Mouse (Mus musculus) gonadal fat pad, adult 2 months (tissue): Measurements from ENCODE around the gene Cdk4. TPM values are rescaled to one million over a fixed set of nuclear protein-coding genes. Genes with fewer than 3 reads are reported as not detected.

Experiments used
- DNase-seq: peaks from one replicate; pipeline ENCODE4 v3.0.0-alpha.2; 2012; ENCODE audit warnings: low read depth
- polyA plus RNA-seq: library from polyadenylated mRNA; depleted of rRNA; stranded (reverse); fragments of >200 nt; gene quantifications from 2 replicates; pipeline ENCODE4 v1.2.3, GENCODE M21; 2012

Cdk4 gene
- polyA plus RNA-seq, 1 experiment = 205 TPM

DNA sequence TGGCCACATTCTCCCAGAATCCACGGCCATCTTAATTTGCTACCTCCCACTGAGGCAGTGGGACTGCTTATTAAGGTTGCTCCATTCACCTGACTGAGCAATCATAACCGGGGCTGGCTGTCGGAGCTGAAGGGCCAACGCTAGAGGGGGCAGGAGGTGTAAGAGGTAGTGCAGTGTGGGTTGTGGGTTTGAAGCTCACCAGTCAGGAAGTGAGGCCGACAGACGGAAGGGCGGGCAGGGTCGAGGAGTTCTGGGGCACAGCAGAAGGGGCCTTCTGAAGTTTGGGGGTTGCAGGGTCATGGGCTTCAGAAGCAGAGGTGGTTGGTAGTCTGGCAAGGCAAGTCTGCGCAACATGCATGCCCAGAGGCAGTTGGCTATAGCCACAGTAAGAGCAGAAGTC, 11.7 kb downstream of the Cdk4 start, which contains the start of gene Agap2:
Gene Agap2 (plus strand): TSS at position 205 of the 400 bp plus-strand sequence.
- DNase-seq = no peak

DNA sequence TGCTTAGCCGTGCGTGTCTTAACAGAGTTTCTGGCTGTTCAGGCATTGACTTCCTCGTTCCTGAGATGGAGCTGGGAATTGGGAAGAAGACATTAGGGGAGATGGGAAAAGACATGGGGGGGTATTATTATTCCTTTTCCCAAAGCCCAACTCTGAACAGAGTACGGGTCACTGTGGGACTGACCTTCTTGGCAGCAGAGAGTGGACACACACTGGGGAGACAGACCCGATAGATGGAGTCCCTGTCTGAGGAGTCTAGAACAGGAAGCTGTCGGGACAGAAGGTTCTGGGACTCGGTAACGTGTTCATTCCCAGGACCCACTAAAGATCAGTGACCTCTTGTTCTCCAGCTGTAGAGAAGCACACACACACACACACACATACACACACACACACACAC, 12.3 kb downstream of the Cdk4 start:
- no peak for DNase-seq

DNA sequence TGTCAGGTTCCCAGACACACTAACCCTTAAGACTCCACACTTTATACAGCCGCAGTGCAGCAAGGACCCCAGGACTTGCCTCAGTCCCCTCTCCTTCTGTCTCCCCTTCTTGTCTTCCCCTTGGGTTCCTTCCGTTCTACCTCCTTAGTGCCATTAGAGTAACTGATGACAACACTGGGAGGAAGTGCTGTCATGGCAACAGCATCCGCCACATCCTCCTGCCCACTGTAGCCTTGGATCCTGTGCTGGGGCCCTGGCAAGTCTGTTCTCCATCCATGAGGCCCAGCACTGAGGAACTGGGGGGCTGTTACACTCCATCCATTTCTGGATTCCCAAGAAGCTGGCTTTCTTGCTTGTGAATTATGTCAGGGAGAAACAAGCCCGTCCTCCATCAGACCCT, 12.7 kb downstream of the Cdk4 start:
- no peak for DNase-seq

DNA sequence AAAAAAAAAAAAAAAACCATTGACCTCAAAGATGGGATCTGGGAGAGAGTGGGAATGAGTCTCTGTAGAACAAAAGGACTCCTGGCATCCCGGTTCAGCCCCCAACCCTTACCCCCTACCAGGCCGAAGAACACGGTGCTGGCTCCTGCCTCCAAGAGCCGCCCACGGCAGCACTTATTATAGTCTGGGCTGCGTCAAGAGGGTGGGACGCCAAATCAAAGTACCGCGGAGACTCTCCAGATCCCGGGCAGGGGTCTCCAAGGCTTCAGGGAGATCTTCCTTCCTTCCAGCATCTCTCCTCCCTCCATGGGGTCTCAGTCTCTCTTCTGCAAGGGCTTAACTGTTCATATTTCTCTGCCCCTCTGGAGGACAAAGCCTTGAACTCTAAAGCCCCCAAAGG, 14.2 kb downstream of the Cdk4 start:
- DNase-seq = no peak

DNA sequence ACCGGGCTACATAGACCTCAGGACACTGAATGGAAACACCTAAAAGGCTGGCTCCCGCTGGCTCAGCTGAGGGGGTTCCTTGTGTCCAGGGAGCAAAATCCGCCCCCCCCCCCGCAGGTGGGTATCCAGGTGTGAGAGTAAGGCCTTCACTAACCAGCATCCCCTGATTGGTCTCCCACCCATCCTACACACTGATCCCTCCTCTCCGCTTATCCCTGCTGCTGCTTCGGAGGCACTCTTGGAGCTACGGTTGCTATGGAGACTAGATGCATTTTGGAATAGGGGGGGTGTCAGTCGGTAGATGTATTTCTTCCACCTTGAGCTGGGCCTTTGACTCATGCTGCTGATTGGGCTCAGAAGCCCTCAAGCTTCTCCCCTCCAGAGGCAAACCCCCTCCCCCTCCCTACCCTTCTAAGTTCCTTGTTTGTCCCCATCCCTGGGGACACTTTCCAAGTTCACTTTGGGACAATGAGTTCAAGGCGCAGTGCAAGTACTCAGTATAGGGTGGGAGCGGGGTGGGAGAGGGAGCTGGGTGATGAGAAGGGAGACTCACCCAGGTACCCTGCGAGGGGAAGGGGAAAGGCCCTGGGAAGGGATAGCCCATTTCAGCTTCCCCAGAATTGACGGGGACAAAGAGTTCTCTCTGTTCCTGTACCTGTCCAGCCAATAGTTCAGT, 14.8 kb downstream of the Cdk4 start:
- no peak for DNase-seq

DNA sequence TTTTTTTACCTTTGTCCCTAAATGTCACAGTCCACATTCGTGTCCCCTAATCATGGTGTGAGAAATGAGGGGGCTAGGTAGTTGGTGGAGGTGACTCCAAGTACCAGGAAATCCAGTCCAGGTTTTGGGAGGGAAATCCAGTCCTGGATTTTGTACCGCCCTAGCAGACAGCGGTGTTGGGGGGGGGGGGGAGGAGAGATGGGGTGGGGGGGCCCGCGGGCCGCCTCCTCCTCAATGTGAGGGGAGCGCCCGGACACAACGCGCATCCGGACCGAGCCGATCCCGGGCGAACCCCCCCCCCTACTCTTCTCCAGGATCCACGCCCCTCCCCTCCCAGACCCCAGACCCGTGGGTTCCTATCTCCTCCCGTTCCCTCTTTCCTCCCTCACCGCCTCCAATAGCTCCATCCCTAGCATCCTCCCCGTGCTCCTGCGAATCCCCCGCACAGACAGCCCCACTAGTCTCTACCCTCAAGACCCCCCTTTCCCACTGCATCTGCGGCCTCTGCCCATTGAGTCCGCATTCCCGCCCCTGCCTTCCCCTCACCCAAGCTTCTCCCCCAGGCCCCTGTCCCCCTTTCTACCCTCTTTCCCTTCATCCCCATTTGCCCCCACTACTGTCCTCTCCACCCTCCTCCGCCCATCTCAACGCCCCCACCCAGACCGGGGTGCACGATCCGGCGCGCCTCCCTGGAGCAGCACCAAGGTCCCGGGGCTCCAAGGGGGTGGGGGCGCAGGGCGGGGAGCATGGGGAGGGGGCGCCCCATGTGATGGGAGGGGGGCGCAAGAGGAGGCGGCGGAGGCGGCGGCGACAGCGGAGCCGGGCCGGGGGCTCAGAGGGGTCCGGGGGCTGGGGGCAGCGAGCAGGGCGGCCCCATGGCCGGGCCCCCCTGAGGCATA, 15.6 kb downstream of the Cdk4 start:
- no peak for DNase-seq

DNA sequence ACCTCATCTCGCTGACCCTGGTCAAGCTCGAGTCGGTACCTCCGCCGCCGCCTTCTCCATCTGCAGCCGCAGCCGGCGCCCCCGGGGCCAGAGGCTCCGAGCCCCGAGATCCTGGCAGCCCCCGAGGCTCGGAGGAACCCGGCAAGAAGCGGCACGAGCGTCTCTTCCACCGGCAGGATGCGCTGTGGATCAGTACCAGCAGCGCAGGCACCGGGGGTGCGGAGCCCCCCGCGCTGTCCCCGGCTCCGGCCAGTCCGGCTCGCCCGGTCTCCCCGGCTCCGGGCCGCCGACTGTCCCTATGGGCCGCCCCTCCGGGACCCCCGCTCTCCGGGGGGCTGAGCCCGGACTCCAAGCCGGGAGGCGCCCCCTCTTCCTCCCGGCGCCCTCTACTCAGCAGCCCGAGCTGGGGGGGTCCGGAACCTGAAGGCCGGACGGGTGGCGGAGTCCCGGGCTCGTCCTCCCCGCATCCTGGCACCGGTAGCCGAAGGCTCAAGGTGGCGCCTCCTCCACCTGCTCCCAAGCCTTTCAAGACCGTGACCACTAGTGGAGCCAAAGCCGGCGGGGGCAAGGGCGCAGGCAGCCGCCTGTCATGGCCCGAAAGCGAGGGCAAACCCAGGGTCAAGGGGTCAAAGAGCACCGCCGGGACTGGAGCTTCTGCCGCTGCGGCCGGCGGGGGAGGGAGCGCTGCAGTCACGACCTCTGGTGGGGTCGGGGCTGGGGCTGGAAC, 16.5 kb downstream of the Cdk4 start:
- DNase-seq = no peak

DNA sequence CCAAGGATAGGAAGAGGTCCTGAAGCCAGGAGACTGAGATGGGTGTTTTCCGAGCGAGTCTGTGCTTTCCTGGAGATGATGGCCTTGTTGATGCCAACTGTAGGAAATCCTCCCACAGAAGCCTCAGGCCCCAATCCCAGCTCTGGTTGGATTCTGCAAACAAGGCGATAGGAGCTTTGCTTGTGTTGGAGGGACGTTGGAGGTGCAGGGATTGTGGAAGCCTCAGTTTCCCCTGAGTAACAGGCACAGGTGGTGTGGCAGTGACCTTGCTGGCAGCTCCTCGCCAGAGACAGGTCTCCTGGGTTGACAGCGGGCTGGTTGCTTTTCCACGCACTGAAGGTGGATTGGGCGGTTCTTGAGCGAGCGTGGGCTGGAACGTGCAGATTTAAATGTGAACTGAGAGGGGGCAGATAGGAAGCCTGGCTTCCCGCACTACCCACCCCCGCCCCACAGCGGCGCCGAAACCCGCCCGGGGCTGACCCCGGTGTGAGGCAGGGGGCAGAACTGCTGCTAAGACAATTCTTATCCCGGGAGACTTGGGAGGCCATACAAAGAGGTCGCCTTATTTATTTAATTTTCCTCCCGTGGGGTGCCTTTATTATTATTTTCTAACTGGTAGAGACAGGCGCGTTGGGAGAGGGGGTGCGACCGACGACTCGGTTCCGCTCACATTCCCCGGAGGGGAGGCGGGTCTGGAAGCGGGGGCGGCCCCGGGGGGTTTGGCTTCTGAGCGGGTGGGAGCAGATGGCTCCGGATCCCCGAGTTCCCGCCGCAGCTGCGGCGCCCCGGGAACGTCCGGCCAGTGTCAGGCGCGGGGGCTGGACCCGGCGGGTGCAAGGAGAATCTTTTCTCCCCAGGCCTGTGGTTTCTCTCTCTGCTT, 17.8 kb downstream of the Cdk4 start:
- no peak for DNase-seq

DNA sequence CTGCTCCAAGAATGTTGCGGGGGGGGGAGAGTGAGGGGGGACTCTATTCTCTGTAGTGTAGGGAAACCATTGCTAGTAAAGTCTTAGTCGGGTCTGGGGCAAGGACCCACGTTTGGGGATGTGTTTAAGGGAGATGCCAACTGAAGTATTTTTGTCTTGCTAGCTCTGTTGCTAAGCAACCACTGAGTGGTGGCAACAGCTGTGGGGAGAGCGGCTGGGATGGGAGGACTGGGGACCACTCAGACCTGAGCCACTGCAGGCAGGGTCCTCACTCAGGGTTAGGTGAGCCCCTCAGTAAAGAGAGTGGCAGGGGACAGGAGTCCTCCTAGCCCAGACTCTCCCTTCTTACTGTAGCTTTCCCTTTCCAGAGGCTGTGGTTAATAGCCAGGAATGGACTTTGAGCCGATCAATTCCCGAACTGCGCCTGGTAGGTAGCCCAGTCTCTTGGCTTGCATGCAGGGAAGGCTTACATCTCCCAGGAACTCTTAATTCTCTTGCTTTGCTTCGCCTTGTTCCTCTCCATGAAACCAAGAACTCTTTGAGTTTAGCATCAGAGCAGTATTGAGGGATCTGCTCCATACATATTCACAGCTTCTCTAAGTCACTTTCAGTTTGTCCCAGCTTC, 18.8 kb downstream of the Cdk4 start:
- no peak for DNase-seq

DNA sequence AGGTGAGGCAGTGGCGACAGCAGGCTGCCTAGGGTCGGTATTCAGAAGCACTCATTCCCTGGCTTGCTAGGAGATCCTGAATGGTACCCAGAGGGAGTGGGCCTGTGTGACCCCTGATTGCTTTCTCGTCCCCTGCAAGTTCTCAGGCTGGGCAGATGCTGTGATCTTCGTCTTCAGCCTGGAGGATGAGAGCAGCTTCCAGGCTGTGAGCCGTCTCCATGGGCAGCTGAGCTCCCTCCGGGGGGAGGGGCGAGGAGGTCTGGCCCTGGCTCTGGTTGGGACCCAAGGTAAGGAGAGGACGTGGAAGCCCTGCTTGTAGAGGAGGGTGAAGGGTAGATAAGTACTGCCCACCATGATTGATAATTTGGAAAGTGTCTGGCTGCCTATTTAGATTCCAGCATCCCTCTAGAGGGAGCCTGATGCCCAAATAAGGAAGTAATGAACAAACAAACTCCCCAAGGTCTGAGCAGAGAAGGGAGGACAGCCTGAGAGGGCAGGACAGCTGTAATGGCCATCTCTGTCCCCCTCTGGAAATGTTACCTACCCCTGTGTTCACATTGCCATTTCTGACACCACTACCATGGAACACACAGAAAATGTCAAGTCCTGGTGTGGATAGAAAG, 20.1 kb downstream of the Cdk4 start:
- no peak for DNase-seq

DNA sequence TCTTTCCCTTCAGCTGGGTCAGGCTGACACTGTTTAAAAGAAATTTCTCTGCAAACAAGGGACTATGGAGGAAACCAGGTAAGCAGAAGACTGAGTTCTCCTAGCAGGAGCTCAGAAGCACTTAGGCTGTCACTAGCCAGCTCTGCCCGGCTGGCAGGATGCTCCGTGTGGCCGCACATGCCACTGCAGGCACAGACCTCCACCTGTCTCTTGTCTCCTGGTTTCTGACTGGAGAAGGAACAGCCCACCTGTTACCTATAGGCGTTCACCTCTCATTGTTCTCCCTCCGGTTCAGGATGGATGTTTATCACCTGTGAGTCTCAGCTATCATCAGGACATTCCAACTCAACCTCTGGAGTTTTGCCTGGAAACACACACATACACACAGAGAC, 20.6 kb downstream of the Cdk4 start:
- DNase-seq = no peak

DNA sequence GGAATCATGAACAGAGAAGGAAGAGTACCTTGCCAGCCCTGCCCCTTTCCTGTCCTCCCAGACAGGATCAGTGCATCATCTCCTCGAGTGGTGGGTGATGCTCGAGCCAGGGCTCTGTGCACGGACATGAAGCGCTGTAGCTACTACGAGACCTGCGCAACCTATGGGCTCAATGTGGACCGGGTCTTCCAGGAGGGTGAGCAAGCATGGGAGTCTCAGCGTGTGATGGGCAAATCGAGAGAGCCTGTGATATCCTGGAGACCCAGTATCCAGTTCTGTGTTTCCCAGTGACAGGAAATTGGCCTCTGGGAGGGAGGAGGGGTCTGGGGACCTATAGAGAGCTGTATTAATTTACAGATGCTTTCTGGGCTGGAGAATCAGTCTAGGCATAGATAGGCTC, 21.7 kb downstream of the Cdk4 start:
- DNase-seq = no peak

DNA sequence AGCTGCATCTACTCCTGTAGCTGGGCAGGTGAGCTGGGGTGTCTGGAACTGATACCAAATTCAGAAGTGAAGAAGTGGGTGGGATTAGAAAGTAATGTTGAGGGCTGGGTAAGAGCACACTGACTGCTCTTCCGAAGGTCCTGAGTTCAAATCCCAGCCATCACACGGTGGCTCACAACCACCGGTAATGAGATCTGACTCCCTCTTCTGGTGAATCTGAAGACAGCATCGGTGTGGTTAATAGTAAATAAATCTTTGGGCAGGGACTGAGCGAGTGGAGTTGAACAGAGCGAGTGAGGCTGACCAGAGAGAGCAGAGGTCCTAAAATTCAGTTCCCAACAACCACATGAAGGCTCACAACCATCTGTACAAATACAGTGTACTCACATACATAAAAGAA, 22.3 kb downstream of the Cdk4 start:
- no peak for DNase-seq

DNA sequence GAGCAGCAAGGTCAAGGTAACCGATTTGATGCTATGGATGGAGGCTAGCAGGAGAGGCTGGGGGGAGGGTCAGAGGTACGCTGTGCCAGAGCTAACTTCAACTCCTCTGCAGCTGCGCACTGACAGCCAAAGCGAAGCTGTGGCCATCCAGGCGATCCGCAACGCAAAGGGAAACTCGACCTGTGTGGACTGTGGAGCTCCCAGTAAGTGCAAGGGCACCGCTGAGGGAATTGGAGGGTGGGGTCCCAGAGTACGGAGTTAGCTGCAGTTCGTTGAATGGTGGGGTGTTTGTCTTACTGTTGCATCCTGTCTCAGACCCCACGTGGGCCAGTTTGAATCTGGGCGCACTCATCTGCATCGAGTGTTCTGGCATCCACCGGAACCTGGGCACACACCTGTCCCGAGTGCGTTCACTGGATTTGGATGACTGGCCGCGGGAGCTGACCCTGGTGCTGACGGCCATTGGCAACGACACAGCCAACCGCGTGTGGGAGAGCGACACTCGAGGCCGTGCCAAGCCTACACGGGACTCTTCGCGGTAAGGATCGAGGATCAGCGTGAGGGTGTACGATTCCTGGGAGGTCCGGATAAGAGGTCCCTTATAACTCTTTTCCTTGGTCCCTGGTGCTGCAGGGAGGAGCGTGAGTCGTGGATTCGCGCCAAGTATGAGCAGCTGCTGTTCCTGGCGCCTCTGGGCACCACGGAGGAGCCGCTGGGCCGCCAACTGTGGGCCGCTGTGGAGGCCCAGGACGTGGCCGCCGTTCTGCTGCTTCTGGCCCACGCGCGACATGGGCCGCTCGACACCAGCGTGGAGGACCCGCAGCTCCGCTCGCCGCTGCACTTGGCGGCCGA, 27.5 kb downstream of the Cdk4 start:
- no peak for DNase-seq

DNA sequence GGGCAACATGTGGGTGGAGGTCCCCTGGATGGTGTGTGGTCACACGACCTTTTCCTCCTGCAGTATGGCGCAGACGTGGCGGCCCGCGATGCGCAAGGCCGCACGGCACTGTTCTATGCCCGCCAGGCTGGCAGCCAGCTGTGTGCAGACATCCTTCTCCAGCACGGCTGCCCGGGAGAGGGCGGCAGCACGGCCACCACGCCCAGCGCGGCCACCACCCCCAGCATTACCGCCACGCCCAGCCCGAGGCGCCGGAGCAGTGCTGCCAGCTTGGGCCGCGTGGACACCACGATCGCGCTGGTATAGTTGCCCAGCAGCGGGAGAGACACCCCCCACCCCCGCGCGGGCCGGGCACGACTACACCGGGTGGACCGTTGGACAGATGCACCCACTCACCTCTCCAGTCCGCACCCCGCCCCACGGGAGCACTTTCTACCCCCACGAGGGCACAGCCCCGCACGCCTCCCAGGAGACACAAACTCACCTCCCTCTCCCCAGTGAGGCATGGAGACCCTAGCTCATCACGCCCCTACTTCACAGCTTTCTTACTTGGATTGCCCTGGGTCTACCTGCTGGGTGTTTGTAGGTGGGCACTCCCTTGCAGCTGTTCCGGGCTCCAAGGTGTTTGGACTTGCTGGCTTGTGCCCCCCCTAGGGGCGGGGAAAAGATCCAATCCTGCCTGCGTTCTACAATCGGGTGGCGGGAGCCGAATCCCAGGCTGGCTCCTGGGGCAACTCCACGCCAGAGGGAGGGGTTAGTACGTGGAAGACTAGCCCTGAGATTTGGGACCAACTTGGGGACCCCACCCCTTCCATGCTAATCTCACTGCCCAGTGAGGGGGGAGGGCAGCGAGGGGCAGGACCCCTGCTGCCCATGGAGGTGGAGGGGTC, 28.4 kb downstream of the Cdk4 start:
- DNase-seq = no peak

DNA sequence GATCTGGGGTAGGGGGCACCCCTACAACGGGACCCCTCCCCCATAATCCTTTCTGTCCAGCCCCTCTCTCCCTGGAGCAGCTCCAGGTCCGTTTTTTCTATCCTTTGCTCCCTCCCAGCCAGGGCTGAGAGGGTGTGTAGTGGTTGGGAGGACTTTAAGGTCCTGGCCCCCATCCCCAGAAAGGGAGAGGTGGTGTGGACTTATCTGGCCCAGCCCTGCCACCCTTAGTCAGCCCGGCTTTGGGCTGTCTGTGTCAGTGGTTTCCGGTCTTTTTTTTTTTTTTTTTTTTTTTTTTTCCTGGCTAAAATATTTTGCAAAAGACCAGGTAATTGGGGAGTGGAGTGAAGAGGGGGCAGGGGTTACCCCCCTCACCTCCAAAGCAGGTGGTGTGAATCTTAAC, 29.4 kb downstream of the Cdk4 start:
- no peak for DNase-seq

DNA sequence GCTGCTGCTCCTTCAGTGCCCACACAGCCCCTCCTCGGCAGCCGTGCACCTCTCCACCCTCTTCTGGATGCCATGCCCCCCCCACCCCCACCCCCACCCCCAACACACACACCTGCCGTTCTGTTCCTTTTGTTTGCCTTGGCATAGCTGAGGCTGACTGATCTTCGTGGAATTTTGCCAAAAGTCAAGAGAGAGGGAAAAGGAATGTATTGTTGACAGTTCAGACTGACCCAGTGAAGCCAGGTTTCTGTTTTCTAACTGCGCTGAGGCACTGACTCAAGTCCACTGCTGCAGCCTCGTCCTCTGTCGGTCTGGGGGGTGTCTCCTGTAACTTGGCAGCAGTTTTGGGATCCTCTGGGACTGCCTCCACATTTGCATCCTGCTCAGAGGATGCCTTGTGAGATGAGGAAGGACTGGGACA, 31.1 kb downstream of the Cdk4 start:
- no peak for DNase-seq

DNA sequence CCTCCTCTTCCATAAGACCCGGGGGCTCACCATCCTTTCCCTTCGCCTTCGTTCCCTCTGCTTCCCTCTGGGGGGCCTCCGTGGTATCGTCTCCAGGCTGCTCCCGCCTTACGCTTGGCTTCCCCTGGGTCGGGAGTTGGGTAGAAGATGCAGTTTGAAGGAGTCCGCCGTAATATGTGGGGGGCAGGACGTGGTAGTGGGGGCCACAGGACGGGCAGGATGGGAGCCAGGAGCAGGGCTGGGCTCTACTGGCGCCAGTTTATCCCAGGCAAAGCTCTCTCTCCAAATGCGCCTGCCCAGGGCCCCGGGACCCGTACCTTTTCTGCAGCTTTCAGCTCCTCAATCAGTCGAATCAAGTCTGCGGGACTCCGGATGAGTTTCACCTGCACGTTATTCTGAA, 35.2 kb downstream of the Cdk4 start:
- no peak for DNase-seq

DNA sequence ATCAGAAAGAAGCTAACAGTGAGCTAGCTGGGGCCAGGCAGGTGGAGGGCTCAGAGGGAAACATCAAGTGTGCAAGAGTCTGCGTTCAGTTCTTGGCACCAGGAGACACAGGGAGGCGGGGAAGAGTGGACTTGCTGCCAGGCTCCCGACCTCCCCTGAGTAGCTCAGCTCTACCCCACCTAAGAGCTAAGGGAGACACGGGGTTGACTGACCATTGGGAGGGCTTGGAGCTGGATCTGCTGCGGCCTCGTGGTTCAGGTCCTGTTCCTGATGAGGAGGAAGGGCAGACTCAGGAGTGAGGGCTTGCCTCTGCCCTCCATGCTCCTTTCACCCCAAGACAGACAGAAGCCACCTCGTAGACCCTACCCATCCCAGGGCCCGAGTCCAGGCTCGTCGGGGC, 35.9 kb downstream of the Cdk4 start:
- DNase-seq = no peak
